Mouse (Mus musculus) CH12.LX (cell line): Measurements from ENCODE around the gene Rprd1b. TPM values are rescaled to one million over a fixed set of nuclear protein-coding genes. Genes with fewer than 3 reads are reported as not detected.

ENCODE experiments used
- DNase-seq: peaks from one replicate; pipeline ENCODE4 v3.0.0-alpha.2; 2013; ENCODE audit errors: extremely low read depth
- H3K27ac ChIP-seq: 2 replicates; pipeline ENCODE4 v1.5.1; 2012; ENCODE audit warnings: low read depth, mild to moderate bottlenecking, control low read depth, moderate library complexity; ENCODE audit not compliant: insufficient read depth
- H3K27me3 ChIP-seq: replicated peaks from 2 replicates; pipeline ENCODE3; 2012; ENCODE audit warnings: inconsistent platforms
- H3K36me3 ChIP-seq, 2 experiments: replicated peaks in 1 of 2; 2 replicates each; pipeline versions ENCODE3 to v1.6.1; 2012; ENCODE audit warnings: inconsistent platforms in 1 of 2, low read length in 1 of 2, mild to moderate bottlenecking in 1 of 2, mixed read lengths in 1 of 2, moderate library complexity in 1 of 2; ENCODE audit not compliant: control insufficient read depth in 1 of 2, insufficient read depth in 1 of 2
- H3K4me1 ChIP-seq, 2 experiments: 2 replicates each; pipeline ENCODE4 v1.6.1; 2012; ENCODE audit warnings: inconsistent platforms in 1 of 2, moderate library complexity in 1 of 2; ENCODE audit not compliant: insufficient read depth in 2 of 2, control insufficient read depth in 1 of 2
- H3K4me2 ChIP-seq: 2 replicates; pipeline ENCODE4 v1.6.1; 2012; ENCODE audit warnings: low read depth, mild to moderate bottlenecking, control low read depth; ENCODE audit not compliant: poor library complexity, insufficient read depth, severe bottlenecking
- H3K4me3 ChIP-seq, 3 experiments: fragments of 150-350 bp in 1 of 3; sonication (generic) in 1 of 3; replicated peaks in 1 of 3; 2 replicates each; pipeline versions ENCODE3 to v1.5.1; 2011 to 2012; ENCODE audit warnings: low read depth in 2 of 3, low read length in 2 of 3, mild to moderate bottlenecking in 2 of 3, moderate library complexity in 2 of 3, control low read depth in 1 of 3, improper control_type of control experiment in 1 of 3, inconsistent platforms in 1 of 3, mixed read lengths in 1 of 3; ENCODE audit not compliant: poor library complexity in 1 of 3
- H3K79me2 ChIP-seq: replicated peaks from 2 replicates; pipeline ENCODE4 v1.6.1; 2012; ENCODE audit warnings: mild to moderate bottlenecking, moderate library complexity; ENCODE audit not compliant: control insufficient read depth, poor library complexity, insufficient read depth, severe bottlenecking; ENCODE audit errors: extremely low read depth
- H3K9ac ChIP-seq: 2 replicates; pipeline ENCODE4 v1.6.1; 2012; ENCODE audit warnings: low read depth, mild to moderate bottlenecking, control low read depth, moderate library complexity; ENCODE audit not compliant: insufficient read depth
- H3K9me3 ChIP-seq: replicated peaks from 2 replicates; pipeline ENCODE3; 2012; ENCODE audit warnings: low read length, inconsistent platforms, mixed read lengths
- CHD2 ChIP-seq: IDR thresholded peaks from 2 replicates; pipeline ENCODE4 v1.6.1; 2011; ENCODE audit warnings: low read length, improper control_type of control experiment
- CTCF ChIP-seq, 2 experiments: IDR thresholded peaks in 1 of 2; conservative IDR thresholded peaks in 1 of 2; 2 replicates each; pipeline ENCODE4 v1.5.1; 2011 to 2012; ENCODE audit warnings: low read depth in 2 of 2, low read length in 2 of 2, improper control_type of control experiment in 1 of 2, inconsistent platforms in 1 of 2, mild to moderate bottlenecking in 1 of 2, moderate library complexity in 1 of 2
- ETS1 ChIP-seq: conservative IDR thresholded peaks from 2 replicates; pipeline ENCODE4 v1.6.1; 2012; ENCODE audit warnings: low read depth, mild to moderate bottlenecking, inconsistent platforms, low read length, improper control_type of control experiment, moderate library complexity
- IRF4 ChIP-seq: IDR thresholded peaks from 2 replicates; pipeline ENCODE4 v1.6.1; 2014; ENCODE audit warnings: low read depth, mild to moderate bottlenecking, inconsistent platforms, low read length, improper control_type of control experiment
- JUN ChIP-seq: IDR thresholded peaks from 2 replicates; pipeline ENCODE4 v1.6.1; 2011; ENCODE audit warnings: low read depth, mild to moderate bottlenecking, low read length, improper control_type of control experiment, moderate library complexity; ENCODE audit not compliant: insufficient read depth
- KAT2A ChIP-seq: IDR thresholded peaks from 2 replicates; pipeline ENCODE4 v1.6.1; 2012; ENCODE audit warnings: low read length, improper control_type of control experiment, inconsistent platforms; ENCODE audit not compliant: insufficient replicate concordance
- MAFK ChIP-seq: IDR thresholded peaks from 2 replicates; pipeline ENCODE4 v1.6.1; 2011; ENCODE audit warnings: low read length, improper control_type of control experiment; ENCODE audit not compliant: insufficient replicate concordance
- MAX ChIP-seq: IDR thresholded peaks from 2 replicates; pipeline ENCODE4 v1.6.1; 2011; ENCODE audit warnings: low read length, improper control_type of control experiment
- MAZ ChIP-seq: IDR thresholded peaks from 2 replicates; pipeline ENCODE4 v1.6.1; 2012; ENCODE audit warnings: low read depth, mild to moderate bottlenecking, inconsistent platforms, low read length, improper control_type of control experiment, moderate library complexity
- MYC ChIP-seq: IDR thresholded peaks from 2 replicates; pipeline ENCODE4 v1.6.1; 2011; ENCODE audit warnings: low read depth, mild to moderate bottlenecking, improper control_type of control experiment, low read length
- NELFE ChIP-seq: IDR thresholded peaks from 2 replicates; pipeline ENCODE4 v1.6.1; 2011; ENCODE audit warnings: low read depth, low read length, improper control_type of control experiment
- RAD21 ChIP-seq: IDR thresholded peaks from 2 replicates; pipeline ENCODE4 v1.6.1; 2011; ENCODE audit warnings: low read depth, mild to moderate bottlenecking, low read length, improper control_type of control experiment, moderate library complexity
- RCOR1 ChIP-seq: conservative IDR thresholded peaks from 2 replicates; pipeline ENCODE4 v1.6.1; 2012; ENCODE audit warnings: low read depth, mild to moderate bottlenecking, inconsistent platforms, low read length, improper control_type of control experiment
- SMC3 ChIP-seq: IDR thresholded peaks from 2 replicates; pipeline ENCODE4 v1.6.1; 2011; ENCODE audit warnings: low read depth, low read length, improper control_type of control experiment
- ZNF384 ChIP-seq: IDR thresholded peaks from 2 replicates; pipeline ENCODE4 v1.6.1; 2012; ENCODE audit warnings: low read depth, low read length, improper control_type of control experiment, inconsistent platforms
- dilution Hi-C: fragments of 300-500 bp; cut with MboI; formaldehyde crosslinking; loops from 2 replicates; pipeline ENCODE4 v1.14.3; 2020; ENCODE audit warnings: low sequenced_read_pairs; ENCODE audit not compliant: extremely low pct_unique_long_range_greater_than_20kb, extremely low pct_ligation_motif_present
- in situ Hi-C: fragments of 300-500 bp; cut with MboI; formaldehyde crosslinking; loops from 3 replicates; pipeline ENCODE4 v1.14.3; 2019; ENCODE audit warnings: low sequenced_read_pairs, low pct_ligation_motif_present, low pct_unique_long_range_greater_than_20kb, mixed read lengths
- polyA plus RNA-seq: library from polyadenylated mRNA; unstranded; fragments of >175 nt; gene quantifications from 2 replicates; pipeline ENCODE4 v1.2.1, GENCODE M21; 2012; ENCODE audit warnings: low read depth; ENCODE audit not compliant: insufficient read length
- total RNA-seq, 2 experiments: library from RNA; depleted of rRNA; stranded (reverse); fragments of 300-350 nt in 1 of 2; fragments of >200 nt in 1 of 2; gene quantifications; 2 replicates each; pipeline ENCODE4 v1.2.3; 2012 to 2014

Rprd1b gene
- total and polyA plus RNA-seq, 3 experiments = 11.8 to 33.1 (median 16.4) TPM

DNA sequence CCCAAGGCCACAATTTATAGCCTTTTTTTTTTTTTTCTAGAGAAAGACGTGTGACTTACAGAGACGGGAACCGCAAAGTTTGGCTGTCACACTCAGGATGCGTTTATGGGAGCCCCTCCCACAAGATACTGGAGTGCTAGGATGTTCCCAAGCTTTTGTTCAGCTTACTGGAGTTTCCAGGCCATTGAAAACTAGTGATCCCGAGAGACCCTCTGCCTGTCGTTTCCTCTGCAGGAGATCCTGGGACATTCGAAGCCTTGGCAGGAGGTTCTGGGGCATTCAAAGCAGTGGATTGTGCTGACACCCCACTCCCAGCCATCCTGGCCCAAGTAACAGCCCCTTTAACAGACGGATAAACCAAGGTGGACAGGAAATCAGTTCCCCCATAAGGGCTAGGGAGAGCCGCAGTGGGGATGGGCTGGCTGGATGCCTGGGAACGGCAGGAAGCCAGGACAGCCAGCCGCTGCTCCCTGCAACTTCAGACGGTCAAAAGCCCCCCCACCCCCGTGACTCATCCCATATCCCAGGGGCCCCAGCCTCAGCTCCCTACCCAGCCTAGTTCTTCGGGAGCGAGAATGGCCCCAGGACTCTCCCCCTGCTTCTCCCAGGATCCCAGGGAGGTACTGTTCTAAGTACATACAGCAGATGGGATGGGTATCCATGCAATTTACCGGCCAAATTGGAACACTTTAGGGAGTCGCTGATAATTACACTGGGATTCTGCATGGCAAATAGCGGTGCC is 151.2 kb downstream of the Rprd1b start:
- TF ChIP-seq RCOR1 (no peak), MAZ (no peak)
- in situ Hi-C loops (no loop called here), dilution Hi-C loops (no loop called here)
- DNase-seq = no peak
- Histone ChIP-seq H3K36me3 (no peaks in the 10 kb centered on the region), H3K9ac (no peak overlapping the region), H3K27me3 (peaks cover 36% of the 10 kb centered on the region), H3K4me2 (no peak overlapping the region), H3K9me3 (peaks cover 12% of the 10 kb centered on the region), H3K27ac (no peak overlapping the region), H3K4me3 (no peak overlapping the region), H3K4me1 (peaks cover 12 to 29% of the 10 kb centered on the region in 2 experiments), H3K79me2 (no peaks in the 10 kb centered on the region)

DNA sequence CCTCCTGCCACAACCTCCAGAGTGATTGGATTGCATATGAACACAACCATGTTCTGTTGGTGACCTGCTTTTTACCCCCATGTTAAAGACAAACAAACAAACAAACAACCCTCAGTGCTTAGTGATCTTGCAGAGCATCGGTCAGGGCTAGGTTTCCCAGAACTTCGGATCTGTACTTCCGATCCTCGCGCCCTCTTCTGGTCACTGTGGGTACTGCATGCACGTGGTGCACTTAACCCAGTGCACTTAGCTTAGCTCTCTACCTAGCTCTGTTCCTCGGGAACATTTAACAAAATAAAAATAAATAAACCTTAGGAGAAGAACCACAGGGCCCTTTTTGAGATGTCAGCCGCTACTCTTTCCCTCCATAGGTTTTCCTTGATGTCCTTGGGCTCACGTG is 152.5 kb downstream of the Rprd1b start:
- no peak overlapping the region for H3K9ac ChIP-seq
- in situ Hi-C loops (no loop called here), dilution Hi-C loops (no loop called here)
- no peak overlapping the region for H3K27ac ChIP-seq
- no peak overlapping the region for H3K4me3 ChIP-seq
- TF ChIP-seq KAT2A (no peak), IRF4 (no peak), CHD2 (no peak), MAX (no peak), JUN (no peak), NELFE (no peak), CTCF (conservative IDR thresholded peaks at IDR 0.05 in 1 of 2, IDR thresholded peaks at IDR 0.05 in 1 of 2; ENCODE audit: low read depth in 2 of 2, low read length in 2 of 2) (peak; percentile 64 to 92), RAD21 (peak; percentile 18), ZNF384 (no peak), MYC (0 out of 2 replicates have a peak, but pooled peaks have one; percentile 26), SMC3 (peak; percentile 55), ETS1 (no peak), MAFK (no peak)
- no peak for DNase-seq
- peaks cover under 1 to 16% of the 10 kb centered on the region in 2 experiments; a peak in 3 of 4 replicates for H3K4me1 ChIP-seq
- H3K79me2 ChIP-seq = no peaks in the 10 kb centered on the region
- H3K36me3 ChIP-seq = no peaks in the 10 kb centered on the region
- H3K4me2 ChIP-seq = no peak overlapping the region
- H3K9me3 ChIP-seq = peaks cover 12% of the 10 kb centered on the region
- H3K27me3 ChIP-seq = peaks cover 24% of the 10 kb centered on the region

Other genes with a start within 250 kb of the Rprd1b start
- not detected in 2 replicates for gene Vstm2l, start 113.8 kb upstream of the Rprd1b start, total RNA-seq (2012; rRNA removed)
- gene Vstm2l, start 113.8 kb upstream of the Rprd1b start, total RNA-seq (2014; rRNA removed) = not detected in 2 replicates
- not detected in 2 replicates for gene Vstm2l, start 113.8 kb upstream of the Rprd1b start, polyA plus RNA-seq
- 26.3 and 27.2 TPM in 2 replicates for gene Tti1, start 64 bp upstream of the Rprd1b start, total RNA-seq (2012; rRNA removed)
- gene Tti1, start 64 bp upstream of the Rprd1b start, total RNA-seq (2014; rRNA removed) = 18.0 and 19.8 TPM in 2 replicates
- 19.7 and 22.5 TPM in 2 replicates for gene Tti1, start 64 bp upstream of the Rprd1b start, polyA plus RNA-seq
- gene Tgm2, start 117.9 kb downstream of the Rprd1b start, total RNA-seq (2012; rRNA removed) = 0.04 and 0.08 TPM in 2 replicates
- gene Tgm2, start 117.9 kb downstream of the Rprd1b start, total RNA-seq (2014; rRNA removed) = 0.09 and 0.50 TPM in 2 replicates
- gene Tgm2, start 117.9 kb downstream of the Rprd1b start, polyA plus RNA-seq = 0.21 and 0.72 TPM in 2 replicates
- gene D630003M21Rik, start 200.7 kb downstream of the Rprd1b start, total RNA-seq (2012; rRNA removed) = 0.29 and 0.93 TPM in 2 replicates
- gene D630003M21Rik, start 200.7 kb downstream of the Rprd1b start, total RNA-seq (2014; rRNA removed) = 1.1 and 1.4 TPM in 2 replicates
- 0.20 and 0.23 TPM in 2 replicates for gene D630003M21Rik, start 200.7 kb downstream of the Rprd1b start, polyA plus RNA-seq
- gene Bpi, start 229.6 kb downstream of the Rprd1b start, total RNA-seq (2012; rRNA removed) = 0.17 and 0.21 TPM in 2 replicates
- gene Bpi, start 229.6 kb downstream of the Rprd1b start, total RNA-seq (2014; rRNA removed) = 0.46 and 0.81 TPM in 2 replicates
- gene Bpi, start 229.6 kb downstream of the Rprd1b start, polyA plus RNA-seq = 0.14 and 0.51 TPM in 2 replicates